Mouse (Mus musculus): ENCODE measurements around the gene Vasn. TPM values are rescaled to one million over a fixed set of nuclear protein-coding genes. Genes with fewer than 3 reads are reported as not detected.

Gene Vasn
- polyA plus RNA-seq, 1 experiment from 2014 or later, result 30.4 TPM

Other genes with a start within 250 kb of the Vasn start
- 1.6 and 1.7 TPM in 2 replicates for gene Adcy9, start 219.4 kb upstream of the Vasn start, polyA plus RNA-seq (2016; fragmentation: Nextera tagmentation; extraction: Ambion mirVana)
- 36.9 and 40.7 TPM in 2 replicates for gene Srl, start 98.1 kb upstream of the Vasn start, polyA plus RNA-seq (2016; fragmentation: Nextera tagmentation; extraction: Ambion mirVana)
- gene Tfap4, start 80.1 kb upstream of the Vasn start, polyA plus RNA-seq (2016; fragmentation: Nextera tagmentation; extraction: Ambion mirVana), result 29.1 and 31.0 TPM in 2 replicates
- 28.4 and 32.6 TPM in 2 replicates for gene Glis2, start 45.2 kb upstream of the Vasn start, polyA plus RNA-seq (2016; fragmentation: Nextera tagmentation; extraction: Ambion mirVana)
- 111 and 120 TPM in 2 replicates for gene Pam16, start 15.0 kb upstream of the Vasn start, polyA plus RNA-seq (2016; fragmentation: Nextera tagmentation; extraction: Ambion mirVana)
- 55.1 and 58.0 TPM in 2 replicates for gene Dnaja3, start within 50 bp of the Vasn start, polyA plus RNA-seq (2016; fragmentation: Nextera tagmentation; extraction: Ambion mirVana)
- 18.6 and 19.6 TPM in 2 replicates for gene Coro7, start 39.8 kb downstream of the Vasn start, polyA plus RNA-seq (2016; fragmentation: Nextera tagmentation; extraction: Ambion mirVana)
- 179 and 191 TPM in 2 replicates for gene Nmral1, start 79.4 kb downstream of the Vasn start, polyA plus RNA-seq (2016; fragmentation: Nextera tagmentation; extraction: Ambion mirVana)
- gene Hmox2, start 86.4 kb downstream of the Vasn start, polyA plus RNA-seq (2016; fragmentation: Nextera tagmentation; extraction: Ambion mirVana), result 102 and 106 TPM in 2 replicates
- gene Cdip1, start 150.4 kb downstream of the Vasn start, polyA plus RNA-seq (2016; fragmentation: Nextera tagmentation; extraction: Ambion mirVana), result 90.1 and 93.3 TPM in 2 replicates
- 0.46 and 0.58 TPM in 2 replicates for gene 4930562C15Rik, start 195.5 kb downstream of the Vasn start, polyA plus RNA-seq (2016; fragmentation: Nextera tagmentation; extraction: Ambion mirVana)
- 31.5 and 35.3 TPM in 2 replicates for gene Ubald1, start 240.4 kb downstream of the Vasn start, polyA plus RNA-seq (2016; fragmentation: Nextera tagmentation; extraction: Ambion mirVana)
- 87.1 and 87.5 TPM in 2 replicates for gene Mgrn1, start 246.3 kb downstream of the Vasn start, polyA plus RNA-seq (2016; fragmentation: Nextera tagmentation; extraction: Ambion mirVana)